Mouse (Mus musculus) spleen, embryonic (tissue): Measurements from ENCODE around the gene H2al1e.
"Not testable (repeated sequence)": the region's sequence is repeated elsewhere in the genome, so short reads cannot be mapped to it uniquely, and the experiment has no call there.

Experiments
- CTCF ChIA-PET: fragments of 350-600 bp; sonication (Branson Sonifier 250); formaldehyde crosslinking; loops from one replicate; lab custom pipeline; 2022; lab: Charles Lee

Gene H2al1e

DNA sequence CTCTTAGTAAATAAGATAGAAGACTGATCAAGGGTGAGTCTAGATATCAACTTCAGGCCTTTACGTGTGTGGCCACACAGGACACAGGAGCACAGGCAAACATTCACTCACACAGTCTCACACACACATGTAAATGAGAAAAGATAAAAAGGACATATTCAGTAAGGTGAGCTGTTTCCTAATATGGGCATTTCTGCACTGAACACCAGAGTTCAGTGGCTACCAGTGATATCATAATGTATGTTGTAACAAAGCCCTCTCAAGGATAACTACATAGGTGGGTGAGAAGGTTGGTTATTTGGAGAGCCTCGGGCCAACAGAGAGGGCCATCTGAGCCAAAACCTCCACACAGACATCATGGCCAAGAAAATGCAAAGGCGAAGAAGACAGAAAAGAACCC lies at the start of gene H2al1e:
Gene H2al1e (plus strand): TSS at position 301 of the 400 bp plus-strand sequence.
- CTCF ChIA-PET = not testable (repeated sequence)

DNA sequence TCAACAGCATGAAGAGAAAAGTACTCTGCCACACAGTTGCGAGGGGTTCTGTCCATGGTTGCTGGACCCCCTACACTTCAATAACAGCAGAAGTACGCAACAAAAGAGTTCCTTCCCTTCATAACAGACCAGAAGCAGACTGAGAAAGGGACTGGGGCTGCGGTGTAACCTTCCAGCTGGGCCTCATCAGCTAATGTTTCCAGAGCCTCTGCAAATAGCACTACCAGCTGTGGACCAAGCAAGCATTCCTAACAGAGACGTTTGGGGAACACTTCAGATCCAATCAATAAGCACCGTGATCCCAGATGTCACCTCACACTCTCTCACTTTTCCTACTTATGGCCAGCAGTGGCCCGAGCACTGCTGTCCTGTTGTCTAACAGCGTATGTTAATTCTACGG lies 46.8 kb upstream of the H2al1e start:
- CTCF ChIA-PET = no interaction called here

DNA sequence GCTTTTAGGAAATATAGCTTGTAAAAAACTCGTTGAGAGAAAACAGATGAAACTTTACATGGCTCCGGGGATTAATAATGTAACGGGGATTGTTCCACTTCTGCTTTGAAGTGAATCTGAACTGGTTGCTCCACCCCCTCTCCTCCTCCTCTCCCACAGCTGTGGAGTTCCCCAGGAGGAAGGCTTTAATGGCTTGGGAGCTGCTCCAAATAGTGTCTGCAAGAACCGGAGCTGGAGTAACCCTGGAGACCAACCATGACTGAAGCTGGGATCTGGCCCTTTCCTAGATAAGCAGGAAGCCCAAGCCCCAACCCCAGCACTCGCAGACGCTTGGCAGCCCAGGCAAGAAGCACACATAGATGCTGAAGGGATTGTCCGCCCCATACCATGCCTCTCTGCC lies 43.9 kb upstream of the H2al1e start:
- CTCF ChIA-PET = no interaction called here

DNA sequence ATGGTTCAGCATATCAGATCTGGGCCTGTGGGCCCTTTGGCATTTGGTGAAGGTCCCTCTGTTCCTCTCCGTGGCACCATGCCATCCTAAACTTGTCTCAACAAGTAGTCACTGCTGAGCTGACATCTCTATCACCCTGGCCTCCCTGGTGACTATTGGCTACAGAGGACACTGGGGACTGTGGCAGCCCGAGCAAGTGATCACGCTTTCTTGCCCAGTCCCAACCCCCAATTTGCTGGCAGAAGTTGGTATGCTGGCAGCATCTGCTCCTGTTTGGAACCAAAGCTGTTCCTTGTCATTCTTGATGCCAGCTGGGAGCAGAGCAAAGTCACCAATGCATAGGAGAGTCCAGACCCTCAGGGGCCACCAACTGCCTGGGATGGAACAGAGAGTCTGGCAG lies 42.7 kb upstream of the H2al1e start:
- CTCF ChIA-PET = no interaction called here

DNA sequence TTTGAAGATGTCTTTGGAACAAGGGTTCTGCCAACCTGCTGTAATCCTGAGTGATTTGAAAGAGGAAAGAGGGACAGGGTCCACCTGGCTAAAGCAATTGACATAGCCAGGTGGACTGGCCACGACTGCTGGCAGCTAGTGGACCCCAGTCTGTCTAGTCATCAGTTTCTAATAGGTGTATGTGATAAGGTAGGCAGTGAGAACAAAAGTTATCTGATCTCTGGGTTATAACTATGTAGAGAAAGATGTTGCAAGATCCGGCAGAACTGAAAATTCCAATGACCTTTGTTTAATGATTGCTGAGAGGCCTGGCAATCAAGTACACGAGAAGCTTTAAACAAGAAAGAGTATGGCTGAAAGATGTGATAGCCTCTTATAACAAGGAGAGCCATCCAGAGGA lies 38.5 kb upstream of the H2al1e start:
- CTCF ChIA-PET = no interaction called here

DNA sequence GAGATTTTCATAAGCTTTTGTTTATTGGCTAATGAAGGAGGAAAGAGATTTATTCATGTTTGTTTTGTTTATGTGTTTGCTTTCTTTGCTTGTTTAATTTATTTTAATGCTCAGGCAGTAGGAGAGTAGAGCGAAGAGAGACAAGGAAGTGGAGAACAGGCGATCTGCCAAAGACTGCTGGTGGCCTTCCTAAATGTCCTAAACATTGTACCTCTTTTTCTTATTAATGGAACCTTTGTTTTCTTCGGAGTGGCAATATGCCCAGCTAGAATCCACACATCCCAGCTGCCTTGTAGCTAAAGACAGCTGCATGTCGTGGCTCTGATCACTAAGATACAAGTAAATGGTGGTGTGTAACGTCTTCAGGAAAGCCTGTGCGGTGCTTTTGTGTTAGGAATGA lies 34.7 kb upstream of the H2al1e start:
- CTCF ChIA-PET = no interaction called here

DNA sequence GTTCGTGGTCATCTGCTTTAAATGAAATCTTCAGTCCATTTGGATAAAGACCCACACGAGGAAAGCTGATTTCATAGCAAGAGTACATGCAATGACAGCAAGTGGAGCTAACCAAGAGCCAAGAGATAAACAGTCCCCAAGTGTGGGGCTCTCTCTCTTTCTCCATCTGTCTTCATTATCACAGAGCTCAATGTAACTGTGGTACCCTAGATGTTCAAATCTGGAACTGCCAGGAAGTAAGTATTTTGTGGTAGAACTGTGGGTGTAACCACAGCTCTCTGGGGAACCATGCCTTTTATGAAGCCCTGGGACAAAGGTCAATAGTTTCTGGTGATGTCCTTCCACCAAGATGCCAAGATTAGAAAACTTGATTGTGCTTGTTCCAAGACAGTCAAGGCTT lies 31.0 kb upstream of the H2al1e start:
- CTCF ChIA-PET = no interaction called here

DNA sequence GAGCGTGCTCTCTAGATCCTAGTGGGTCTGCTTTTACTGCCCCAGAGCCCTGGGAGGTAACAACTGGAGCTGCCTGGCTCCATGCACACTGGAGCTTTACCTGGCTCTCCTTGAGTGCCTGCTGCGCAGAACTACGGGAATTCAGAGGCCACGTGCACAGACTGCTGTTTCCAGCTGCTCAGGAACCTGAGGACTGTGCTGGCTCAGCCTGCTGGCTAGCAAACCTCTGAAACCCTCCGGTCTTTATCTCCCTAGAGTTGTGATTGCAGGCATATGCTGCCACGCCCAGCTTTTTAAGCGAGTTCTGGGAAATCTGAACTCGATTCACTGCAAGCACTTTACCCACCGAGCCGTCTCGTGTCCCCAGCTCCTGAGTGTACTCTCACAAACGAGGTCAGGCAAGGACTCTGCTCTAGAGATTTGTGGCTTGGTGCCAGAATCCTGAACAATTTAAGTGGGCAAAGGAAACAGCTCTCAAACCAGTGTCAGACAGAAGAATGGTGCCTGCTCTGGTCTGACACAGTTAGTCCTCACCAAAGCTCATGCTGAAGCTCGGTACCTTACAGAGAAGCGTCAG lies 23.3 kb upstream of the H2al1e start:
- CTCF ChIA-PET = no interaction called here

DNA sequence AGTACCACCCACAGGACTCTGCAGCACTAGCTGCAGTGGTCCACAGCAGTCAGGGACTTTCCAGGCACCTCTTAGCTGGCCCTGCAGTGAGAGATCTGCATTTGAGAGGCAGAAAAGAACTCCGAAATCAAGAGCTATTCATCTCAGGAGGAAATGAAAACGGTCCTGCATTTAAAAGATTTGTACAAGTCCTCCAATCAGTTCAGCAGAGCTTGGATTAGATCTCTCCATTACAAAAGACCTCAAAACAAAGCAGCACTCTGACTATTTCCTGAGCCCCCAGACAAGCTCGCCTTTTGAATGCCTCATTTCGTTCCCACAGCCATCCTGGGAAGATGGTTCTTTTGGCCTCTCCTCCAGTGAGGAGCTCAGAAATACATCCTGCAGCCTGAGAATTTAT lies 22.5 kb upstream of the H2al1e start:
- CTCF ChIA-PET = no interaction called here

DNA sequence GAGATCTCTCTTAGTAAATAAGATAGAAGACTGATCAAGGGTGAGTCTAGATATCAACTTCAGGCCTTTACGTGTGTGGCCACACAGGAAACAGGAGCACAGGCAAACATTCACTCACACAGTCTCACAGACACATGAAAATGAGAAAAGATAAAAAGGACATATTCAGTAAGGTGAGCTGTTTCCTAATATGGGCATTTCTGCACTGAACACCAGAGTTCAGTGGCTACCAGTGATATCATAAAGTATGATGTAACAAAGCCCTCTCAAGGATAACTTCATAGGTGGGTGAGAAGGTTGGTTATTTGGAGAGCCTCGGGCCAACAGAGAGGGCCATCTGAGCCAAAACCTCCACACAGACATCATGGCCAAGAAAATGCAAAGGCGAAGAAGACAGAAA lies 12.8 kb upstream of the H2al1e start, which contains the start of gene H2al1a:
Gene H2al1a (plus strand): TSS at position 301 of the 400 bp plus-strand sequence.
- CTCF ChIA-PET = not testable (repeated sequence)

DNA sequence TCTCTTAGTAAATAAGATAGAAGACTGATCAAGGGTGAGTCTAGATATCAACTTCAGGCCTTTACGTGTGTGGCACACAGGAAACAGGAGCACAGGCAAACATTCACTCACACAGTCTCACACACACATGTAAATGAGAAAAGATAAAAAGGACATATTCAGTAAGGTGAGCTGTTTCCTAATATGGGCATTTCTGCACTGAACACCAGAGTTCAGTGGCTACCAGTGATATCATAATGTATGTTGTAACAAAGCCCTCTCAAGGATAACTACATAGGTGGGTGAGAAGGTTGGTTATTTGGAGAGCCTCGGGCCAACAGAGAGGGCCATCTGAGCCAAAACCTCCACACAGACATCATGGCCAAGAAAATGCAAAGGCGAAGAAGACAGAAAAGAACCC lies 9.6 kb upstream of the H2al1e start, which contains the start of gene H2al1b:
Gene H2al1b (plus strand): TSS at position 301 of the 400 bp plus-strand sequence.
- CTCF ChIA-PET = not testable (repeated sequence)

DNA sequence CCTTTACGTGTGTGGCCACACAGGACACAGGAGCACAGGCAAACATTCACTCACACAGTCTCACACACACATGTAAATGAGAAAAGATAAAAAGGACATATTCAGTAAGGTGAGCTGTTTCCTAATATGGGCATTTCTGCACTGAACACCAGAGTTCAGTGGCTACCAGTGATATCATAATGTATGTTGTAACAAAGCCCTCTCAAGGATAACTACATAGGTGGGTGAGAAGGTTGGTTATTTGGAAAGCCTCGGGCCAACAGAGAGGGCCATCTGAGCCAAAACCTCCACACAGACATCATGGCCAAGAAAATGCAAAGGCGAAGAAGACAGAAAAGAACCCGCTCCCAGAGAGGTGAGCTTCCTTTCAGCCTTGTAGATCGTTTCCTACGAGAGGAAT lies 6.4 kb upstream of the H2al1e start, which contains the start of gene H2al1c:
Gene H2al1c (plus strand): TSS at position 301 of the 400 bp plus-strand sequence.
- CTCF ChIA-PET = not testable (repeated sequence)

DNA sequence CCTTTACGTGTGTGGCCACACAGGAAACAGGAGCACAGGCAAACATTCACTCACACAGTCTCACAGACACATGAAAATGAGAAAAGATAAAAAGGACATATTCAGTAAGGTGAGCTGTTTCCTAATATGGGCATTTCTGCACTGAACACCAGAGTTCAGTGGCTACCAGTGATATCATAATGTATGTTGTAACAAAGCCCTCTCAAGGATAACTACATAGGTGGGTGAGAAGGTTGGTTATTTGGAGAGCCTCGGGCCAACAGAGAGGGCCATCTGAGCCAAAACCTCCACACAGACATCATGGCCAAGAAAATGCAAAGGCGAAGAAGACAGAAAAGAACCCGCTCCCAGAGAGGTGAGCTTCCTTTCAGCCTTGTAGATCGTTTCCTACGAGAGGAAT lies 3.2 kb upstream of the H2al1e start, which contains the start of gene H2al1d:
Gene H2al1d (plus strand): TSS at position 301 of the 400 bp plus-strand sequence.
- CTCF ChIA-PET = not testable (repeated sequence)

DNA sequence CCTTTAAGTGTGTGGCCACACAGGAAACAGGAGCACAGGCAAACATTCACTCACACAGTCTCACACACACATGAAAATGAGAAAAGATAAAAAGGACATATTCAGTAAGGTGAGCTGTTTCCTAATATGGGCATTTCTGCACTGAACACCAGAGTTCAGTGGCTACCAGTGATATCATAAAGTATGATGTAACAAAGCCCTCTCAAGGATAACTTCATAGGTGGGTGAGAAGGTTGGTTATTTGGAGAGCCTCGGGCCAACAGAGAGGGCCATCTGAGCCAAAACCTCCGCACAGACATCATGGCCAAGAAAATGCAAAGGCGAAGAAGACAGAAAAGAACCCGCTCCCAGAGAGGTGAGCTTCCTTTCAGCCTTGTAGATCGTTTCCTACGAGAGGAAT lies 3.1 kb downstream of the H2al1e start, which contains the start of gene H2al1f:
Gene H2al1f (plus strand): TSS at position 301 of the 400 bp plus-strand sequence.
- CTCF ChIA-PET = not testable (repeated sequence)

DNA sequence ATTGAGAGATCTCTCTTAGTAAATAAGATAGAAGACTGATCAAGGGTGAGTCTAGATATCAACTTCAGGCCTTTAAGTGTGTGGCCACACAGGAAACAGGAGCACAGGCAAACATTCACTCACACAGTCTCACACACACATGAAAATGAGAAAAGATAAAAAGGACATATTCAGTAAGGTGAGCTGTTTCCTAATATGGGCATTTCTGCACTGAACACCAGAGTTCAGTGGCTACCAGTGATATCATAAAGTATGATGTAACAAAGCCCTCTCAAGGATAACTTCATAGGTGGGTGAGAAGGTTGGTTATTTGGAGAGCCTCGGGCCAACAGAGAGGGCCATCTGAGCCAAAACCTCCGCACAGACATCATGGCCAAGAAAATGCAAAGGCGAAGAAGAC lies 6.2 kb downstream of the H2al1e start, which contains the start of gene H2al1g:
Gene H2al1g (plus strand): TSS at position 301 of the 400 bp plus-strand sequence.
- CTCF ChIA-PET = not testable (repeated sequence)

DNA sequence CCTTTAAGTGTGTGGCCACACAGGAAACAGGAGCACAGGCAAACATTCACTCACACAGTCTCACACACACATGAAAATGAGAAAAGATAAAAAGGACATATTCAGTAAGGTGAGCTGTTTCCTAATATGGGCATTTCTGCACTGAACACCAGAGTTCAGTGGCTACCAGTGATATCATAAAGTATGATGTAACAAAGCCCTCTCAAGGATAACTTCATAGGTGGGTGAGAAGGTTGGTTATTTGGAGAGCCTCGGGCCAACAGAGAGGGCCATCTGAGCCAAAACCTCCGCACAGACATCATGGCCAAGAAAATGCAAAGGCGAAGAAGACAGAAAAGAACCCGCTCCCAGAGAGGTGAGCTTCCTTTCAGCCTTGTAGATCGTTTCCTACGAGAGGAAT lies 9.5 kb downstream of the H2al1e start, which contains the start of gene H2al1h:
Gene H2al1h (plus strand): TSS at position 301 of the 400 bp plus-strand sequence.
- CTCF ChIA-PET = not testable (repeated sequence)

DNA sequence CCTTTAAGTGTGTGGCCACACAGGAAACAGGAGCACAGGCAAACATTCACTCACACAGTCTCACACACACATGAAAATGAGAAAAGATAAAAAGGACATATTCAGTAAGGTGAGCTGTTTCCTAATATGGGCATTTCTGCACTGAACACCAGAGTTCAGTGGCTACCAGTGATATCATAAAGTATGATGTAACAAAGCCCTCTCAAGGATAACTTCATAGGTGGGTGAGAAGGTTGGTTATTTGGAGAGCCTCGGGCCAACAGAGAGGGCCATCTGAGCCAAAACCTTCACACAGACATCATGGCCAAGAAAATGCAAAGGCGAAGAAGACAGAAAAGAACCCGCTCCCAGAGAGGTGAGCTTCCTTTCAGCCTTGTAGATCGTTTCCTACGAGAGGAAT lies 12.6 kb downstream of the H2al1e start, which contains the start of gene H2al1i:
Gene H2al1i (plus strand): TSS at position 301 of the 400 bp plus-strand sequence.
- CTCF ChIA-PET = not testable (repeated sequence)

DNA sequence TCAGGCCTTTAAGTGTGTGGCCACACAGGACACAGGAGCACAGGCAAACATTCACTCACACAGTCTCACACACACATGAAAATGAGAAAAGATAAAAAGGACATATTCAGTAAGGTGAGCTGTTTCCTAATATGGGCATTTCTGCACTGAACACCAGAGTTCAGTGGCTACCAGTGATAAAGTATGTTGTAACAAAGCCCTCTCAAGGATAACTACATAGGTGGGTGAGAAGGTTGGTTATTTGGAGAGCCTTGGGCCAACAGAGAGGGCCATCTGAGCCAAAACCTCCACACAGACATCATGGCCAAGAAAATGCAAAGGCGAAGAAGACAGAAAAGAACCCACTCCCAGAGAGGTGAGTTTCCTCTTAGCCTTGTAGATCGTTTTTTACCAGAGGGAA lies 15.8 kb downstream of the H2al1e start, which contains the start of gene H2al1j:
Gene H2al1j (plus strand): TSS at position 301 of the 400 bp plus-strand sequence.
- CTCF ChIA-PET = not testable (repeated sequence)

DNA sequence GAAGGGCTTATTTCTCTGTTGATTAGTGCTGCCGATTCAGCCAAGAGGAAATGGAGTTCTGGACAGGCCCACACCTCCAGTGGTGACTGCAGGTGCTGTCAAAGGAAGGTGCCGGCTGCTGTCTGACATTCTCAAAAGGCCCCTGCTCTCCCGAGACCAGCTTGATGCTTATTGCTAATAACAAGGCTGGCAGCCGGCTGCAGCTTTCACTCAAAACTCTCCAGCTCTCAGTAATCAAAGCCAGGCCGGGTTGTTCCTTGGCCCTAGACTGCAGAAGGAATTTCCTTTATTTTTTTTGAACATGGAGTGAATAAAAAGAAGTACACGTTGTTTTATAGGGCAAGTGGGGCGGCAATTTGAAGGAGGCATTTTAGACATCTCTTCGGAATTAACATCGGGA lies 34.0 kb downstream of the H2al1e start:
- CTCF ChIA-PET = no interaction called here

DNA sequence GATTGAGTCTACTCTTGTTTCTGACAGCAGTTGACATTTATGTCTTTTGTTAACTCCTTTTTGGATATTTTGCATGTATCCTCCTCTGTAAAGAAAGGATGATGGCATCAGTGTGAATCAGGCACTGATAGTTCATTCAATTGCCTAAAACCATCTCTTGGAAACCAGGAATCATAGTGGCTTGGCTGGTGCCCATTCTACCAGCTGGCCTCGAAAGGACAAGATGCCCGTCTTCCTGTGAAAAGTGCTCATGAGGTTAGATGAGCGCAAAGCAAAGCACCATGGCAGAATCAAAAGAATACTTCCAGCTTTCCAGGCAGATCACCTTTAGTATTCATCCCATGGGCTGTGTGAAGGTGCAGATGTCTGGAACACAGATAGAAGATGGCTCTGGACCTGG lies 35.0 kb downstream of the H2al1e start:
- CTCF ChIA-PET = no interaction called here

DNA sequence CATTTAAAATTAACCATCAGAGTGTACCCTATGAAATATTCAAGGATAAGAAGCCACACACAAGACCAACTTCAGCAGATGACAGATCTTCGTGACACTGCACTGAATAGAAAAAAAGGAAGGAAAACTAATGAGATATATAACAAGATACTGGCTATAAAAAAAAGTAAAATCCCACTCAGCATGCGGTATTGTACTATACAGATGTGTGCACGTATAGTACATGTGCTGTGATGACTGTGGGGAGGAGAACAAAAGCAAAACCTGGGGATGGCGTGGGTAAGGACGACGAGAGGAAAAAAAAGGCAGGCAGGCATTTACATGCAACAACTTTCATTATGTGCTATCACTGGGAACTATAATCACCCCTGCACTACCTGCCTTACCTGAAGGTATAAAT lies 49.1 kb downstream of the H2al1e start:
- CTCF ChIA-PET = no interaction called here

DNA sequence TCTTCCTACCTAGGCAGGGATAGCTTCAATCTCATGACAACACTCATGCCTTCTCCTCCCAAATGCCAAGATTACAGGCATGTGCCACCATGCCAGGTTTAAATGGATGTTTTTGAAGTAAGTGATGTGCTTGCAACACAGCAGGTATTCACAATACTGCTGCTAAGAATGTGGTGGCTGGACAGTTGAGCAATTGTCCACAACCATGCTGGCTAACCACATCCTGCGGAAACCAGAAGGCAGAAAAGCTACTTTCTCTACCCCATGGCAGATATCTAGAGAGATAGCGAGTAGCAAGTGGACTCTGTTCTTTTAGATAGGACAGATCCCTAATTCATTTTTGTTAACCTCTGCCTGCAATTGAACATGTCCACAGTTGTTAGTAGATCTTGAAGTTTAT lies 49.5 kb downstream of the H2al1e start:
- CTCF ChIA-PET = no interaction called here
